Mouse (Mus musculus): ENCODE measurements around the gene Plxnd1. TPM values are rescaled to one million over a fixed set of nuclear protein-coding genes. Genes with fewer than 3 reads are reported as not detected.

Plxnd1 gene
- polyA plus RNA-seq, 1 experiment from 2014 or later: 46.9 TPM

- Histone ChIP-seq H3K9me3 (ENCODE audit: control insufficient read depth, low read length) (no peaks in the 10 kb centered on the region), H3K9ac (ENCODE audit: low read depth, low read length) (no peak overlapping the region), H3K36me3 (ENCODE audit: control insufficient read depth, insufficient read depth, low read length) (no peaks in the 10 kb centered on the region), H3K4me1 (ENCODE audit: control insufficient read depth, insufficient read depth, low read length) (peaks cover 29% of the 10 kb centered on the region), H3K4me3 (ENCODE audit: low read depth, low read length) (no peak overlapping the region), H3K27me3 (replicated peaks; ENCODE audit: control insufficient read depth, insufficient read depth, low read length) (peaks cover 23% of the 10 kb centered on the region), H3K4me2 (ENCODE audit: low read depth, low read length) (no peak overlapping the region), H3K27ac (replicated peaks; ENCODE audit: low read depth, low read length) (0 out of 2 replicates have a peak overlapping the region, but pooled peaks have one; percentile 28)
- WGBS: 25% methylated on average over 6 of the region's 6 CpGs
- ATAC-seq (ENCODE audit: low read depth): no peak
- DNase-seq (ENCODE audit: low spot score): no peak
Observed at GRCm38 (mm10) chr6:115996171-115996851, 1.5 kb upstream of the Plxnd1 start.

GRCm38 (mm10) chr6:115995531-115995941, 731 bp upstream of the Plxnd1 start:
- no peaks in the 10 kb centered on the region for H3K9me3 ChIP-seq (ENCODE audit: control insufficient read depth, low read length)
- H3K36me3 ChIP-seq (ENCODE audit: control insufficient read depth, insufficient read depth, low read length): no peaks in the 10 kb centered on the region
- DNase-seq (ENCODE audit: low spot score): no peak
- H3K9ac ChIP-seq (ENCODE audit: low read depth, low read length): 0 out of 2 replicates have a peak overlapping the region, but pooled peaks have one; percentile 74
- WGBS: 49% methylated on average over 4 of the region's 4 CpGs
- peak overlapping the region; percentile 76 for H3K27ac ChIP-seq (replicated peaks; ENCODE audit: low read depth, low read length)
- H3K4me3 ChIP-seq (ENCODE audit: low read depth, low read length): peak overlapping the region; percentile 65
- peaks cover 32% of the 10 kb centered on the region for H3K4me1 ChIP-seq (ENCODE audit: control insufficient read depth, insufficient read depth, low read length)
- ATAC-seq (ENCODE audit: low read depth): no peak
- peaks cover 23% of the 10 kb centered on the region for H3K27me3 ChIP-seq (replicated peaks; ENCODE audit: control insufficient read depth, insufficient read depth, low read length)
- peak overlapping the region; percentile 93 for H3K4me2 ChIP-seq (ENCODE audit: low read depth, low read length)

- peak overlapping the region; percentile 65 for H3K4me3 ChIP-seq (ENCODE audit: low read depth, low read length)
- 1% methylated on average over 35 of the region's 93 CpGs for WGBS
- peaks cover 23% of the 10 kb centered on the region for H3K27me3 ChIP-seq (replicated peaks; ENCODE audit: control insufficient read depth, insufficient read depth, low read length)
- peak overlapping the region; percentile 93 for H3K4me2 ChIP-seq (ENCODE audit: low read depth, low read length)
- H3K27ac ChIP-seq (replicated peaks; ENCODE audit: low read depth, low read length): peak overlapping the region; percentile 63
- no peak for DNase-seq (ENCODE audit: low spot score)
- H3K9ac ChIP-seq (ENCODE audit: low read depth, low read length): peak overlapping the region; percentile 74
- H3K4me1 ChIP-seq (ENCODE audit: control insufficient read depth, insufficient read depth, low read length): peaks cover 32% of the 10 kb centered on the region
- H3K9me3 ChIP-seq (ENCODE audit: control insufficient read depth, low read length): no peaks in the 10 kb centered on the region
- no peaks in the 10 kb centered on the region for H3K36me3 ChIP-seq (ENCODE audit: control insufficient read depth, insufficient read depth, low read length)
- peak; percentile 26 for ATAC-seq (ENCODE audit: low read depth)
Observed at GRCm38 (mm10) chr6:115994146-115994876, 494 bp downstream of the Plxnd1 start.

GRCm38 (mm10) chr6:115993463-115994145, 1.2 kb downstream of the Plxnd1 start:
- Histone ChIP-seq H3K4me2 (ENCODE audit: low read depth, low read length) (peak overlapping the region; percentile 93), H3K27me3 (replicated peaks; ENCODE audit: control insufficient read depth, insufficient read depth, low read length) (peaks cover 23% of the 10 kb centered on the region), H3K9me3 (ENCODE audit: control insufficient read depth, low read length) (no peaks in the 10 kb centered on the region), H3K27ac (replicated peaks; ENCODE audit: low read depth, low read length) (peak overlapping the region; percentile 63; the same call in 1 of the 2 replicates), H3K4me1 (ENCODE audit: control insufficient read depth, insufficient read depth, low read length) (peaks cover 32% of the 10 kb centered on the region), H3K4me3 (ENCODE audit: low read depth, low read length) (peak overlapping the region; percentile 65), H3K36me3 (ENCODE audit: control insufficient read depth, insufficient read depth, low read length) (no peaks in the 10 kb centered on the region), H3K9ac (ENCODE audit: low read depth, low read length) (peak overlapping the region; percentile 74)
- no peak for ATAC-seq (ENCODE audit: low read depth)
- WGBS: 2% methylated on average over 40 of the region's 86 CpGs
- no peak for DNase-seq (ENCODE audit: low spot score)

GRCm38 (mm10) chr6:115992981-115993380, 1.8 kb downstream of the Plxnd1 start:
- DNase-seq (ENCODE audit: low spot score): no peak
- peaks cover 23% of the 10 kb centered on the region for H3K27me3 ChIP-seq (replicated peaks; ENCODE audit: control insufficient read depth, insufficient read depth, low read length)
- 0 out of 2 replicates have a peak, but pooled peaks have one; percentile 10 for ATAC-seq (ENCODE audit: low read depth)
- H3K4me1 ChIP-seq (ENCODE audit: control insufficient read depth, insufficient read depth, low read length): peaks cover 32% of the 10 kb centered on the region
- WGBS: 47% methylated on average over 6 of the region's 6 CpGs
- H3K9me3 ChIP-seq (ENCODE audit: control insufficient read depth, low read length): no peaks in the 10 kb centered on the region
- peak overlapping the region; percentile 63; the same call in 1 of the 2 replicates for H3K27ac ChIP-seq (replicated peaks; ENCODE audit: low read depth, low read length)
- peak overlapping the region; percentile 65 for H3K4me3 ChIP-seq (ENCODE audit: low read depth, low read length)
- peak overlapping the region; percentile 93 for H3K4me2 ChIP-seq (ENCODE audit: low read depth, low read length)
- no peaks in the 10 kb centered on the region for H3K36me3 ChIP-seq (ENCODE audit: control insufficient read depth, insufficient read depth, low read length)
- peak overlapping the region; percentile 74 for H3K9ac ChIP-seq (ENCODE audit: low read depth, low read length)

GRCm38 (mm10) chr6:115991881-115992620, 2.8 kb downstream of the Plxnd1 start:
- ATAC-seq (ENCODE audit: low read depth): no peak
- WGBS: 33% methylated on average over 10 of the region's 10 CpGs
- Histone ChIP-seq H3K4me1 (ENCODE audit: control insufficient read depth, insufficient read depth, low read length) (peaks cover 32% of the 10 kb centered on the region), H3K4me2 (ENCODE audit: low read depth, low read length) (peak overlapping the region; percentile 93), H3K4me3 (ENCODE audit: low read depth, low read length) (peak overlapping the region; percentile 65), H3K27ac (replicated peaks; ENCODE audit: low read depth, low read length) (0 out of 2 replicates have a peak overlapping the region, but pooled peaks have one; percentile 22), H3K36me3 (ENCODE audit: control insufficient read depth, insufficient read depth, low read length) (no peaks in the 10 kb centered on the region), H3K9me3 (ENCODE audit: control insufficient read depth, low read length) (no peaks in the 10 kb centered on the region), H3K27me3 (replicated peaks; ENCODE audit: control insufficient read depth, insufficient read depth, low read length) (peaks cover 23% of the 10 kb centered on the region), H3K9ac (ENCODE audit: low read depth, low read length) (peak overlapping the region; percentile 74)
- no peak for DNase-seq (ENCODE audit: low spot score)

- 0 out of 2 replicates have a peak, but pooled peaks have one; percentile 4 for ATAC-seq (ENCODE audit: low read depth)
- 27% methylated on average over 13 of the region's 13 CpGs for WGBS
- peak; percentile 69 for DNase-seq (ENCODE audit: low spot score)
- no peaks in the 10 kb centered on the region for H3K9me3 ChIP-seq (ENCODE audit: control insufficient read depth, low read length)
- peaks cover 23% of the 10 kb centered on the region for H3K27me3 ChIP-seq (replicated peaks; ENCODE audit: control insufficient read depth, insufficient read depth, low read length)
- H3K27ac ChIP-seq (replicated peaks; ENCODE audit: low read depth, low read length): peak overlapping the region; percentile 55; the same call in 1 of the 2 replicates
- peak overlapping the region; percentile 65 for H3K4me3 ChIP-seq (ENCODE audit: low read depth, low read length)
- H3K4me2 ChIP-seq (ENCODE audit: low read depth, low read length): peak overlapping the region; percentile 93
- H3K4me1 ChIP-seq (ENCODE audit: control insufficient read depth, insufficient read depth, low read length): peaks cover 39% of the 10 kb centered on the region
- peak overlapping the region; percentile 74 for H3K9ac ChIP-seq (ENCODE audit: low read depth, low read length)
- H3K36me3 ChIP-seq (ENCODE audit: control insufficient read depth, insufficient read depth, low read length): no peaks in the 10 kb centered on the region
Observed at GRCm38 (mm10) chr6:115991108-115991880, 3.5 kb downstream of the Plxnd1 start.
